Mouse (Mus musculus): ENCODE results near the gene Cend1.

Cend1 gene

DNA sequence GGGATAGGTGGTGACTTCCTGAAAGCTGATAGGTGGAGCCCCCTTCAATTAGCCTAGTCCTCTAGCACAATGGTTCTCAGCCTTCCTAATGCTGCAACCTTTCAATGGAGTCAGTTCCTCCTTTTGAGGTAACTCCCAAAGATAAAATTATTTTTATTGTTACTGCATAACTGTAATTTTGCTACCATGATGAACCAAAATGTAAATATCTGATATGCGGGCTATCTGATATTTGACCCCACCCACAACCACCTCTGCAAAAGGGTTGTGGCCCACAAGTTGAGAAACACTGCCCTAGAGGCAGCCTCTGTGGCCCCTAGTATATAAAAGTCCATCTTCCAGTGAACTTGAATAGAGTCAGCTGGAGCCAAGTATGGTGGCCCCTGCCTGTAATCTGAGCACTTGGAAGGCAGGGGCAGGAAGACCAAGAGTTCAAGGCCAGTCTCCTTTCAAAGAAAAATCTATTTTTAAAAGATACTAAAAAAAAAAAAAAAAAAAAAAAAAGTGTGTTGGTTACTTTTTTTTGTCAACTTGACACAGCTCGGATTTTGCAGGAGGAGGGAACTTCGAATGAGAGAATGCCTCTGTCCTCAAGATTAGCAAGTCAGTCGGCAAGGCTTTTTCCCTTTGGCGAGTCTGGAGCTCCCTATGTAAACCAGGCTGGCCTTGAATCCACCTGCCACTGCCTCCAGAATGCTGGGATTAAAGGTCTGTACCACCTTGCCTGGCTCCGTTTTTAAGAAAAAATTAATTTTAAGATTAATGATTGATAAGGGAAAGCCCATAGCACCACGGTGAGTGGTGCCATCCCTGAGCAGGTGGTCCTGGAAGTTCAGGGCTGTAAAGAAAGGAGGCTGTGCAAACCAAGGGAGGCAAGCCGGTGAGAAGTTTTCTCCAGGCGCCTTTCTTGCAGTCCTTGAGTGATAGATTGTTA lies 38.7 kb downstream of the Cend1 start:
- no peak for DNase-seq

DNA sequence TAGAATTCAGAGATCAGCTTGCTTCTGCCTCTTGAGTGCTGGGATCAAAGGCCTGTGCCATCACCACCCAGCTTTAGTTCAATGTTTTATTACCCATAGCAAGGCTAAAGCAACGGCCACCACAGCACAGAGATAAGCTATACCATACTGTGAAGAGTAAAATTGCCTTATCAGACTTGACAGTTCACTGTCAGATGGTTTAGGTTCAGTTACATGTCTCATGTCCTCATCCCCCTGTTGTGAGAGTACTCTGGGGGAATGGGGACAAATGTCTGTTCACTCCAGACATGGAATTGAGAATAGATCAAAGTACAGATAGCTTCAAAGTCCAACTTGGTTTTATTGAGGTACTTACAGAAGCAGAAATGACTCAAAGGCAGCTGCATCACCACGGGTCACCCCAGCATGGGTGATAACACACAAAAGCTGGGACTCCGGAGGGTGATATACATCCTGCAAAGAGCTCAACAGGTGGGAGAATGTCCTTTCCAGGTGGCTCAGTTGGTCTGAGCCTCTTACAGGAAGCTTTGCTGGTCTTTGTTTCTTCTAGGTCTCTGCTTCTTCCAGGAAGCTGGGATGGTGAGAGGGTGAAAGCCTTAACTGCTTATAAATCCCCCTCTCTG lies 40.7 kb downstream of the Cend1 start:
- no peak for DNase-seq

DNA sequence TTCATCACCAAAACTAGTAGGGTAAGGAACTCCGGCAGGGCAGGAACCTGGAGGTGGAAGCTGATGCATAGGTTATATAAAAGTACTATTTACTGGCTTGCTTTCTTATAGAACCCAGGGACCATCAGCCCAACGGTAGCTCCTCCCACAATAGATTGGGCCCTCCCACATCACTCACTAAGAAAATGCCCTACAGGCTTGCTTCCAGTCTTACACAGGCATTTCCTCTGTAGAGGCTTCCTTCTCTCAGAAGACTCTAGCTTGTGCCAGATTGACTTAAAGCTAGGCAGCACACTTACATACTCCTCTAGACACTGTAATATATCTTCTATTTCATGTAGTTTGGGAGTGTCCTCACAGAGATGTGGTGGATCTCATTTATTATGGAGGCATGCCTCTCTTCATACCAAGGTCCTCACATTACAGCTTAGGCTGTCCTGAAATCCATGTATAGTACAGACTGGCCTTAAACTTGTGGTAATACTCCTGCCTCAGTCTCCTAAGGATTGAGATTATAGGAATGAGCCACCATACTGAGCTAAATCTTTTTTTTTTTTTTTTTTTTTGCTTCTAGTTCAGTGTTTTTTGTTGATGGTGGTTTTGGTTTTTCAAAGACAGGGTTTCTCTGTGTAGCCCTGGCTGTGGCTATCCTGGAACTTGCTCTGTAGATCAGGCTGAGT lies 41.3 kb downstream of the Cend1 start:
- no peak for DNase-seq

DNA sequence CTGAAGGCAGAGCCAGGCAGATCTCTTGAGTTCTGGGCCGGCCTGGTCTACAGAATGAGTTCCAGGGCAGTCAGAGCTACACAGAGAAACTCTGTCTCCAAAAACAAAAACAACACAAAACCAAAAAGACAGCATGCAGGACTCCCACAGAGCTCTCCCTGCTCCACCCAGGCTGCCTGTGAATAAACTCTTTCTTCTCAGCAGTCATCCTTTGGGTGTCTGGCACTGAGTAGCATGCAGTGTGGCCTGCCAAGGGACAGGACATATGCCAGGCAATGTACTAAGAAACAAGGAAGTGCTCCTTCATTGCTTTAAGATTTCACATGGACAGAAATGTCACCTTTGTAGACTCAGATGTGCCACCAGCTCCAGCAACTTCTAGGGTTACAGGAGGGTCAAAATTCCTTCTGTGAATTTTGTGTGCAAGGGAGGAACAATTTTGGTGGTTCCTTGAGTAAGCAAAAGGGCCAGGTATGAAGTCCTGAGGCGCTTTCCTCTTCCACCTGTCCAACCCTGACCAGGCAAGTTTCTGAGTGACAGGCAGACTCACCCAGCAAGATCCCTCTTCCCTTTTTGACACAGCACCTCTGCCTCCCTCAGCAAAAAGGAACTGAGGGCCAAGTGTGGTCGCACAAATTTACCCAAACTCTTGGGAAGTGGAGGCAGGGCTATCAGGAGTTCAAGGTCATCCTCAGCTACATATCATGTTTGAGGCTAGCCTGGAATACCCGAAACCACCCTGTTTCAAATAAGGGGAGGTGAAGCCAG lies 48.0 kb downstream of the Cend1 start:
- no peak for DNase-seq

DNA sequence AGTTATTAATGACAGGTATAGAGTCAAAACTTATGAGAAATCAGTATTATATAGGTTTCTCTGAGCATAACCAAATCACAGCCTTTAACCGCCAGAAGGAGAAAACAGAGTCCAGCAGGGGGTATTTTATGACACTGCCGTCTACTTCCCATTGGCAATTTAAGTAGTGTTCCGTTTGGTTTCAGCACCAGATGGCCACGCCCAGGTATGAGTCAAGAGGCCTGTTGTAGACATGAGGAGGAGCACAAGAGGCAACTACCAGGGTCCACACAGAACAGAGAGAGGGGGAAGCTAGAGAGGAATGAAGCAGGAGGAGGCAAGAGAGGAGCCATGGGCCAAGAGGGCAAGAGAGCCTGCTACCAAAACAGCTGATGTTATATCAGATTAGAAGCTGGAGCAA lies 49.7 kb downstream of the Cend1 start:
- no peak for DNase-seq
